ENCODE assay signal across 9 mouse cellular contexts in the genomic region with DNA sequence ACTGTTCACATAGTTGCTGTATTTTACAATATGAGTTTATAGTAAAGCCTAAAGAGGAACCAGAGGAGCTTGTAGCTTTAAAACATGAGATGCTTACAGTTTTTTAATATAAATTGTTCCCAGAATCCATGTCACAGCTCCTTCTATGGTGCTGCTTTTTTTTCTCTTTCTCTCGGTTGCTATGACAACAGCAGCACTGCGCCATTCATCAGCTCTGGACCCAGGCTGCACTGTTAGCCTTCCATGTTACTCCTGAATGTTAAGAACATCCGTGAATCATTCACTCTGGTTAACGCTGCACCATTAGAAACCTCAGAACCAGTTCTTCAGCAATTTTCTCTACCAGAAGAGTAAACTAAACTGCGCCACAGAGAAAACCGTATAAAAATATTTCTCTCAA.
DNase-seq lines count a peak whose midpoint lies in the region; ATAC-seq and TF ChIP-seq lines count a peak whose summit lies in the region.
"Had no signal": no experiment of that assay in that cellular context is flagged by ENCODE, and none has a peak within 500 bp of the region (broad histone marks: within the 10 kb centered on the region; RNA-seq: fewer than 3 reads in every experiment).

No protein-coding gene starts in this region.

- WGBS in forebrain, postnatal 0 days = 17% methylated on average over 6 of the region's 6 CpGs

- H3K36me3 ChIP-seq in forebrain, postnatal 0 days (ENCODE audit: insufficient read depth) = no peaks in the 10 kb centered on the region
- H3K36me3 ChIP-seq: lung, embryonic 15.5 days had no signal

- ATAC-seq in forebrain, postnatal 0 days = peak; percentile 95

- H3K4me1 ChIP-seq in forebrain, postnatal 0 days (ENCODE audit: insufficient read depth) = peaks cover 4% of the 10 kb centered on the region; the same call in 1 of the 2 replicates
- H3K4me1 ChIP-seq: lung, embryonic 15.5 days had no signal

- peak overlapping the region; percentile 37 for H3K4me2 ChIP-seq in forebrain, postnatal 0 days (ENCODE audit: low read depth)
- H3K4me2 ChIP-seq: lung, embryonic 15.5 days had no signal

- H3K27ac ChIP-seq in forebrain, postnatal 0 days (ENCODE audit: low read depth, low read length) = peak overlapping the region; percentile 60
- H3K27ac ChIP-seq: lung, embryonic 15.5 days had no signal

- H3K9me3 ChIP-seq in forebrain, postnatal 0 days (ENCODE audit: low read length) = no peaks in the 10 kb centered on the region
- H3K9me3 ChIP-seq: lung, embryonic 15.5 days had no signal

- H3K9ac ChIP-seq in forebrain, postnatal 0 days = peak overlapping the region; percentile 23; the same call in 1 of the 2 replicates
- H3K9ac ChIP-seq: lung, embryonic 15.5 days had no signal

- peak overlapping the region; percentile 14 for H3K4me3 ChIP-seq in forebrain, postnatal 0 days (ENCODE audit: low read depth, low read length)
- H3K4me3 ChIP-seq: lung, embryonic 15.5 days had no signal

- no peaks in the 10 kb centered on the region for H3K27me3 ChIP-seq in forebrain, postnatal 0 days (ENCODE audit: insufficient read depth, low read length)
- H3K27me3 ChIP-seq: lung, embryonic 15.5 days had no signal

- DNase-seq in embryo, embryonic 10 days (ENCODE audit: low spot score) = peak; percentile 71
- DNase-seq in embryo, embryonic 9.5 days (ENCODE audit: extremely low spot score) = no peak
- peak; percentile 80 for DNase-seq in forebrain, postnatal 0 days
- peak; percentile 40 for DNase-seq in left cerebral cortex, adult 11 months (ENCODE audit: low spot score)
- DNase-seq in retina, postnatal 1 day = peak; percentile 50
- no peak for DNase-seq in spleen, postnatal 10 days (ENCODE audit: low spot score in 2 of 2)
- no peak for DNase-seq in heart, adult 9 months (ENCODE audit: low spot score in 2 of 2)
- DNase-seq in adrenal gland, postnatal 4 days (ENCODE audit: low spot score in 2 of 2) = no peak

- no peak for TF ChIP-seq CTCF in forebrain, postnatal 0 days (IDR thresholded peaks at IDR 0.05; ENCODE audit: low read depth)

Comparison
In these comparisons a context has a peak if more than half of its experiments do, and no peak if none do; other contexts are left out.
1. DNase-seq: peak in embryo, embryonic 10 days (single experiment), forebrain, postnatal 0 days (single experiment), left cerebral cortex, adult 11 months (single experiment) and retina, postnatal 1 day (single experiment); none in embryo, embryonic 9.5 days (single experiment), spleen, postnatal 10 days (0 of 2), heart, adult 9 months (0 of 2) and adrenal gland, postnatal 4 days (0 of 2).